Mouse (Mus musculus) intestine, postnatal 0 days (tissue): ENCODE measurements around the gene Tulp3. TPM values are rescaled to one million over a fixed set of nuclear protein-coding genes. Genes with fewer than 3 reads are reported as not detected.
"Not testable (repeated sequence)": the region's sequence is repeated elsewhere in the genome, so short reads cannot be mapped to it uniquely, and the experiment has no call there.

ENCODE experiments used
- ATAC-seq: fragments of 200-750 bp; cut with Nextera tagmentation; 2 replicates; pipeline ENCODE4 v1.8.0; 2017; ENCODE audit warnings: mild to moderate bottlenecking, moderate TSS enrichment, moderate library complexity
- H3K27ac ChIP-seq: fragments of 300-500 bp; sonication (generic); 2 replicates; pipeline ENCODE4 v1.5.1; 2014; ENCODE audit warnings: mild to moderate bottlenecking, low read depth, low read length, moderate library complexity
- H3K27me3 ChIP-seq: fragments of 300-500 bp; sonication (generic); replicated peaks from 2 replicates; pipeline ENCODE4 v1.6.1; 2014; ENCODE audit warnings: low read length, mixed read lengths; ENCODE audit not compliant: control insufficient read depth, insufficient read depth
- H3K36me3 ChIP-seq: fragments of 300-500 bp; sonication (generic); 2 replicates; pipeline ENCODE4 v1.6.1; 2014; ENCODE audit warnings: mild to moderate bottlenecking, moderate library complexity; ENCODE audit not compliant: control insufficient read depth, insufficient read depth
- H3K4me1 ChIP-seq: fragments of 300-500 bp; sonication (generic); replicated peaks from 2 replicates; pipeline ENCODE4 v1.6.1; 2014; ENCODE audit warnings: antibody characterized with exemption, low read length, mixed read lengths; ENCODE audit not compliant: control insufficient read depth, insufficient read depth
- H3K4me2 ChIP-seq: fragments of 300-500 bp; sonication (generic); replicated peaks from 2 replicates; pipeline ENCODE4 v1.6.1; 2014; ENCODE audit warnings: low read depth, mild to moderate bottlenecking, moderate library complexity
- H3K4me3 ChIP-seq: fragments of 300-500 bp; sonication (generic); 2 replicates; pipeline ENCODE4 v1.5.1; 2014; ENCODE audit warnings: low read depth, low read length
- H3K9ac ChIP-seq: fragments of 300-500 bp; sonication (generic); 2 replicates; pipeline ENCODE4 v1.6.1; 2014; ENCODE audit warnings: mild to moderate bottlenecking, low read depth, low read length
- H3K9me3 ChIP-seq: fragments of 300-500 bp; sonication (generic); 2 replicates; pipeline ENCODE4 v1.6.1; 2016; ENCODE audit warnings: mixed run types; ENCODE audit not compliant: control insufficient read depth
- CTCF ChIP-seq: sonication (generic); IDR thresholded peaks from 2 replicates; pipeline ENCODE4 v1.5.1; 2016; ENCODE audit warnings: low read depth, mild to moderate bottlenecking, control low read depth, antibody characterized with exemption, moderate library complexity
- WGBS: fragments of 180-500 bp; shearing (Covaris S2); extraction: QIAGEN DNeasy Blood & Tissue Kit; methylation state at CpG from one replicate; pipeline ENCODE4 v1.1.7; 2014; 5-methylcytosine and 5-hydroxymethylcytosine counted together
- polyA plus RNA-seq: library from polyadenylated mRNA; unstranded; fragments of >200 nt; fragmentation: Nextera tagmentation; extraction: Ambion mirVana; gene quantifications from 2 replicates; pipeline ENCODE4 v1.2.1, GENCODE M21; 2015

Gene Tulp3
- polyA plus RNA-seq, 1 experiment from 2014 or later: 3.0 TPM

- peak; percentile 83 for TF ChIP-seq CTCF
- 5% methylated on average over 4 of the region's 4 CpGs for WGBS
- Histone ChIP-seq H3K4me3 (no peak overlapping the region), H3K4me2 (no peak overlapping the region), H3K9me3 (no peaks in the 10 kb centered on the region), H3K36me3 (peaks cover 11% of the 10 kb centered on the region), H3K9ac (no peak overlapping the region), H3K4me1 (no peaks in the 10 kb centered on the region), H3K27ac (no peak overlapping the region), H3K27me3 (no peaks in the 10 kb centered on the region)
- peak; percentile 57 for ATAC-seq
Observed at GRCm38 (mm10) chr6:128318317-128318716, 37.3 kb downstream of the Tulp3 start.

GRCm38 (mm10) chr6:128315597-128315996 lies 40.1 kb downstream of the Tulp3 start:
- WGBS: 78% methylated on average over 8 of the region's 8 CpGs
- H3K27ac ChIP-seq: no peak overlapping the region
- no peak for TF ChIP-seq CTCF
- no peak overlapping the region for H3K4me2 ChIP-seq
- no peak for ATAC-seq
- H3K36me3 ChIP-seq: no peaks in the 10 kb centered on the region
- H3K27me3 ChIP-seq: no peaks in the 10 kb centered on the region
- H3K9me3 ChIP-seq: no peaks in the 10 kb centered on the region
- H3K4me3 ChIP-seq: no peak overlapping the region
- no peaks in the 10 kb centered on the region for H3K4me1 ChIP-seq
- no peak overlapping the region for H3K9ac ChIP-seq

- Histone ChIP-seq H3K4me1 (no peaks in the 10 kb centered on the region), H3K4me3 (no peak overlapping the region), H3K36me3 (no peaks in the 10 kb centered on the region), H3K9ac (no peak overlapping the region), H3K9me3 (no peaks in the 10 kb centered on the region), H3K27me3 (no peaks in the 10 kb centered on the region), H3K27ac (no peak overlapping the region), H3K4me2 (no peak overlapping the region)
- ATAC-seq: no peak
- TF ChIP-seq CTCF: no peak
- 86% methylated on average over 6 of the region's 6 CpGs for WGBS
Observed at GRCm38 (mm10) chr6:128314796-128315195, 40.9 kb downstream of the Tulp3 start.

GRCm38 (mm10) chr6:128308311-128308710 lies 47.3 kb downstream of the Tulp3 start:
- peak; percentile 57; the same call in 1 of the 2 replicates for ATAC-seq
- no peaks in the 10 kb centered on the region for H3K36me3 ChIP-seq
- H3K9ac ChIP-seq: no peak overlapping the region
- H3K27ac ChIP-seq: no peak overlapping the region
- H3K27me3 ChIP-seq: no peaks in the 10 kb centered on the region
- peak; percentile 87 for TF ChIP-seq CTCF
- H3K4me2 ChIP-seq: no peak overlapping the region
- H3K4me1 ChIP-seq: no peaks in the 10 kb centered on the region
- H3K9me3 ChIP-seq: no peaks in the 10 kb centered on the region
- no peak overlapping the region for H3K4me3 ChIP-seq
- 32% methylated on average over 4 of the region's 4 CpGs for WGBS

- Histone ChIP-seq H3K27ac (no peak overlapping the region), H3K27me3 (peaks cover 5% of the 10 kb centered on the region; the same call in 1 of the 2 replicates), H3K9me3 (no peaks in the 10 kb centered on the region), H3K9ac (no peak overlapping the region), H3K4me2 (no peak overlapping the region), H3K4me1 (0 out of 2 replicates have a peak, but pooled peaks cover under 1% of the 10 kb centered on the region), H3K36me3 (no peaks in the 10 kb centered on the region), H3K4me3 (no peak overlapping the region)
- ATAC-seq: no peak
- WGBS: 74% methylated on average over 4 of the region's 4 CpGs
- no peak for TF ChIP-seq CTCF
Observed at GRCm38 (mm10) chr6:128304801-128305200, 50.9 kb downstream of the Tulp3 start.

- not testable (repeated sequence) for H3K27ac ChIP-seq, H3K9me3 ChIP-seq, ATAC-seq, H3K4me1 ChIP-seq, H3K36me3 ChIP-seq, H3K4me2 ChIP-seq, H3K9ac ChIP-seq, H3K4me3 ChIP-seq
- H3K27me3 ChIP-seq: peaks cover 15% of the 10 kb centered on the region; the same call in 1 of the 2 replicates
- WGBS: 85% methylated on average over 3 of the region's 3 CpGs
- TF ChIP-seq CTCF: peak; percentile 42
Observed at GRCm38 (mm10) chr6:128302640-128303039, 53.0 kb downstream of the Tulp3 start.

GRCm38 (mm10) chr6:128301891-128302290 lies 53.8 kb downstream of the Tulp3 start:
- H3K4me3 ChIP-seq: no peak overlapping the region
- no peak overlapping the region for H3K4me2 ChIP-seq
- H3K36me3 ChIP-seq: no peaks in the 10 kb centered on the region
- no peak overlapping the region for H3K27ac ChIP-seq
- H3K4me1 ChIP-seq: 0 out of 2 replicates have a peak, but pooled peaks cover 2% of the 10 kb centered on the region
- no peak overlapping the region for H3K9ac ChIP-seq
- peaks cover 15% of the 10 kb centered on the region; the same call in 1 of the 2 replicates for H3K27me3 ChIP-seq
- no peak for TF ChIP-seq CTCF
- no peaks in the 10 kb centered on the region for H3K9me3 ChIP-seq
- 85% methylated on average over 3 of the region's 3 CpGs for WGBS
- no peak for ATAC-seq
